Mouse (Mus musculus) kidney, adult 2 months (tissue): ENCODE data around the gene Xpo6.

Experiments used
- CTCF ChIP-seq: fragments of 200-500 bp; conservative IDR thresholded peaks from 2 replicates; pipeline ENCODE4 v1.5.1; 2011; ENCODE audit warnings: low read depth, mild to moderate bottlenecking, control low read depth, low read length, moderate library complexity, mixed read lengths; ENCODE audit not compliant: insufficient read depth, insufficient read length
- POLR2A ChIP-seq: fragments of 200-500 bp; IDR thresholded peaks from one replicate; pipeline ENCODE4 v1.6.1; 2011; ENCODE audit warnings: low read depth, low read length, control low read depth

DNA sequence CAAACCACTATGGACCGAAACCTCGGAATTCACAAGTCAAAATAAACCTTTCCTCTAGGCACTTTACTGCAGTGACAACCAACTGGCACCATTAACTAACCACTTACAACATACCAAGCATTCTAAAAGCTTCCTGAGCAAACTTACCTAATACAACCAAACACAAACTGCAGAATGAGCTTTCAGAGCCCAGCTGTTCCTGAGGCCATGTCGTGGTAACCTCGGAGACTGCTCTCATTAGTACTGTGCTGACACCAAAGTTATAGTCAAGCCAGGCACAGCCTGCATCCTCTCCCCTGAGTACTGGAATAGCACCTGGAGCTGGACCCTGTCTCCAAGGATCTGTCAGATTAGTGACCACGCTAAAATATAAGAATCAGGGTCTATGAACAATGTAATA, 62.5 kb downstream of the Xpo6 start:
- no peak for TF ChIP-seq CTCF
- TF ChIP-seq POLR2A: no peak
